Mouse (Mus musculus): ENCODE measurements at regions not wholly inside any gene's neighbourhood (a gene's known extent, or its start where the extent isn't known, plus 50 kb on each side); places are given as distances from the start of the nearest gene placed in this dataset.

DNA sequence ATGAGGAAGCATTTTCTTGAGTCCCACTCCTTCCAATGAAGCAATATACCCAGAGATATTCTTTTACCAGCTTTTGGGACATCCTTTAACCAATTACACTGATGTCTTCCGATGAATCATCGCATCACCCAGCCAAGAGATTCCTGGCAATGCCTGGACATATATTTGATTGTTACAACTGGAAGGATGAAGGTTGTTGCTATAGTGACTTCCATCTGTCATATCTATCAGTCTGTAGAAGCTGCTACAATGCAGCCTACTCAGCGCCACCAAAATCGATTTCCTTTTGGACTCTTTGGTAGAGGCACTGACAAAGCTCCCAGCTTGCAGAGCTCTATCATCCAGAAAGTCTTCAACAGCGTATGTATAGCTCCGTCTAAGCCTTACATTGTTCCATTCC, 661.0 kb upstream of the Sox9 start:
- TF ChIP-seq POLR2A (IDR thresholded peaks at IDR 0.05; ENCODE audit: extremely low read depth, insufficient read depth, low read length) (no peak), CTCF (IDR thresholded peaks at IDR 0.05; ENCODE audit: low read depth, low read length) (no peak)
- H3K79me2 ChIP-seq (ENCODE audit: control insufficient read depth, insufficient read depth, low read length): no peaks in the 10 kb centered on the region
- H3K27me3 ChIP-seq (ENCODE audit: control insufficient read depth, insufficient read depth, low read length): no peaks in the 10 kb centered on the region
- no peak overlapping the region for H3K4me3 ChIP-seq (ENCODE audit: insufficient read depth, low read depth, low read length)
- no peaks in the 10 kb centered on the region for H3K36me3 ChIP-seq (ENCODE audit: control insufficient read depth, insufficient read depth, low read length)
- H3K9ac ChIP-seq (ENCODE audit: low read depth, low read length): no peak overlapping the region
- H3K4me1 ChIP-seq (ENCODE audit: control insufficient read depth, insufficient read depth, low read length): no peaks in the 10 kb centered on the region
- DNase-seq (ENCODE audit: extremely low read depth, low read depth, low spot score): no peak
- WGBS: 89% methylated on average over 6 of the region's 6 CpGs
- H3K27ac ChIP-seq (replicated peaks; ENCODE audit: insufficient read depth, low read depth, low read length): no peak overlapping the region

DNA sequence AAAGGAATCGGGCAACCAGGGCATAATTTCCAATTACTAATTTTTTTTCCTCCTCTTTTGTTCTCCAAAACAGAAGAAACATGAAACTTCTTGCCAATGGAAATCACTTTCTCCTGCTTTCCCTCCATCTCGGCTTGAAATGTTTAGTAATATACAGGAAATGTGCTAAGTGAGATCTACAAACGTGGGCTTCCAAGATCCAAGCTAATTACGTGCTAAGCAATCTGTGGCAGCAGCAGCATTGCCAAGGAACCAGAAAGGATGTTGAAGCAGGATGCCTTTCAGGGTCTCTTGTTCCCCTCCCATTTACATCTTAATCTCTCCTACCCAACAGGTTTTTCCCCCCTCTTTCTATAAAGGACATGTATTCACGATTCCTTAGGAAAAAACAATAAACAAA, 660.2 kb upstream of the Sox9 start:
- TF ChIP-seq POLR2A (IDR thresholded peaks at IDR 0.05; ENCODE audit: extremely low read depth, insufficient read depth, low read length) (no peak), CTCF (IDR thresholded peaks at IDR 0.05; ENCODE audit: low read depth, low read length) (no peak)
- no peak overlapping the region for H3K9ac ChIP-seq (ENCODE audit: low read depth, low read length)
- no peak overlapping the region for H3K4me3 ChIP-seq (ENCODE audit: insufficient read depth, low read depth, low read length)
- no peaks in the 10 kb centered on the region for H3K36me3 ChIP-seq (ENCODE audit: control insufficient read depth, insufficient read depth, low read length)
- WGBS: 64% methylated on average over 5 of the region's 5 CpGs
- no peak overlapping the region for H3K27ac ChIP-seq (replicated peaks; ENCODE audit: insufficient read depth, low read depth, low read length)
- H3K4me1 ChIP-seq (ENCODE audit: control insufficient read depth, insufficient read depth, low read length): no peaks in the 10 kb centered on the region
- DNase-seq (ENCODE audit: extremely low read depth, low read depth, low spot score): no peak
- no peaks in the 10 kb centered on the region for H3K79me2 ChIP-seq (ENCODE audit: control insufficient read depth, insufficient read depth, low read length)
- no peaks in the 10 kb centered on the region for H3K27me3 ChIP-seq (ENCODE audit: control insufficient read depth, insufficient read depth, low read length)

DNA sequence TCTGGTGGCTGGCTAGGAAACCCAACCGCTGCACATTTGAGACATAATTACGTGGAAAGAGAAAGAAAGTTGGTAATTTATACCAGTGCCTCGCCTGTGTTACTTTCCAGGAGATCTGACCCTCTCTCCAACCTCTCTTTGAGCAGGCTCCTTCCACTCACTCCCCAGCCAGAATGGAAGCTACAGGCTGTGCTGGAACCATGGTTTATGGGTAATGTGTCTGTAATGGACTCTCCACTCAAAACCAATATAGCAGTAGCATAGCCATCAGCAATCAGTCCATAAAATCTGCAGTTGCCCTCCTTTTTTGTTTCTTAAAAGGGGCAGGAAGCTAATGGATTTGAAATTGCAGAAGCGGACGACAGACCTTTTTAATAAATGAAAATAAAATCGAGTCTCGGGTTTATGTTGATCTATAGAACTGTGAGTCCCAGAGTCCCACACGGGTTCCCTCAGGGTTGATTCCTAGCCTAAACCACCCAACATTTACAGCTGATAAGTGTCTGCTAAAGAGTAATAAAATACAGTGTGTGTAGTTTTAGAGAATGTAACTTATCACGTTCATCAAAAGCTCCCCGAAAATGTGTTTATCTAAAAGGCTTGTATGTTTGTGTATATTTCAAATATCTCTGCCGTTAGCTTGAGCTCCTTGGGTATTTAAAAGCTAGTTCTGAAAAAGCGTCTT, 656.6 kb upstream of the Sox9 start:
- TF ChIP-seq CTCF (IDR thresholded peaks at IDR 0.05; ENCODE audit: low read depth, low read length) (no peak), POLR2A (IDR thresholded peaks at IDR 0.05; ENCODE audit: extremely low read depth, insufficient read depth, low read length) (no peak)
- no peak for DNase-seq (ENCODE audit: extremely low read depth, low read depth, low spot score)
- Histone ChIP-seq H3K36me3 (ENCODE audit: control insufficient read depth, insufficient read depth, low read length) (no peaks in the 10 kb centered on the region), H3K27ac (replicated peaks; ENCODE audit: insufficient read depth, low read depth, low read length) (no peak overlapping the region), H3K79me2 (ENCODE audit: control insufficient read depth, insufficient read depth, low read length) (no peaks in the 10 kb centered on the region), H3K9ac (ENCODE audit: low read depth, low read length) (no peak overlapping the region), H3K4me1 (ENCODE audit: control insufficient read depth, insufficient read depth, low read length) (no peaks in the 10 kb centered on the region), H3K27me3 (ENCODE audit: control insufficient read depth, insufficient read depth, low read length) (no peaks in the 10 kb centered on the region), H3K4me3 (ENCODE audit: insufficient read depth, low read depth, low read length) (no peak overlapping the region)
- WGBS: 80% methylated on average over 12 of the region's 12 CpGs

DNA sequence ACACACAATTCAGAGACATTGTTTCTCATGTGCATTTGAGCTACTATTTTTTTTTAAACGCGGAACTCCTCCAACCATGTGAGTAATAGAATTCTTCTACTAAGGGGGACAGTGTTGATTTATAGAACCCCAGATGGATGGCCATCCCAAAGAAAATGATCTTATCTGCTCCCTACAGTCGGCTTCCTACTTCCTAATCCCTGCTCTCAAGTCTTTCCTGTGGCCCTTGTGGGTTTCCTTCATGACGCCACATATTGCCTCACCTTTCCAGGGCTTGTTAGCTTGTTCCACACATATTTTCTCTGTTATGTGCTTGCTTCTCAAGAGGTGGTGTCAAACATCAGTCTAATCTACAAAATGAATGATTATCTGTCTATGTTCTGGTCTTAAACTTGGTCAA, 651.9 kb upstream of the Sox9 start:
- Histone ChIP-seq H3K4me1 (ENCODE audit: control insufficient read depth, insufficient read depth, low read length) (no peaks in the 10 kb centered on the region), H3K27me3 (ENCODE audit: control insufficient read depth, insufficient read depth, low read length) (no peaks in the 10 kb centered on the region), H3K79me2 (ENCODE audit: control insufficient read depth, insufficient read depth, low read length) (no peaks in the 10 kb centered on the region), H3K27ac (replicated peaks; ENCODE audit: insufficient read depth, low read depth, low read length) (no peak overlapping the region), H3K9ac (ENCODE audit: low read depth, low read length) (no peak overlapping the region), H3K36me3 (ENCODE audit: control insufficient read depth, insufficient read depth, low read length) (no peaks in the 10 kb centered on the region), H3K4me3 (ENCODE audit: insufficient read depth, low read depth, low read length) (no peak overlapping the region)
- DNase-seq (ENCODE audit: extremely low read depth, low read depth, low spot score): no peak
- no peak for TF ChIP-seq CTCF (IDR thresholded peaks at IDR 0.05; ENCODE audit: low read depth, low read length)
- no peak for TF ChIP-seq POLR2A (IDR thresholded peaks at IDR 0.05; ENCODE audit: extremely low read depth, insufficient read depth, low read length)
- WGBS: 78% methylated on average over 4 of the region's 4 CpGs

DNA sequence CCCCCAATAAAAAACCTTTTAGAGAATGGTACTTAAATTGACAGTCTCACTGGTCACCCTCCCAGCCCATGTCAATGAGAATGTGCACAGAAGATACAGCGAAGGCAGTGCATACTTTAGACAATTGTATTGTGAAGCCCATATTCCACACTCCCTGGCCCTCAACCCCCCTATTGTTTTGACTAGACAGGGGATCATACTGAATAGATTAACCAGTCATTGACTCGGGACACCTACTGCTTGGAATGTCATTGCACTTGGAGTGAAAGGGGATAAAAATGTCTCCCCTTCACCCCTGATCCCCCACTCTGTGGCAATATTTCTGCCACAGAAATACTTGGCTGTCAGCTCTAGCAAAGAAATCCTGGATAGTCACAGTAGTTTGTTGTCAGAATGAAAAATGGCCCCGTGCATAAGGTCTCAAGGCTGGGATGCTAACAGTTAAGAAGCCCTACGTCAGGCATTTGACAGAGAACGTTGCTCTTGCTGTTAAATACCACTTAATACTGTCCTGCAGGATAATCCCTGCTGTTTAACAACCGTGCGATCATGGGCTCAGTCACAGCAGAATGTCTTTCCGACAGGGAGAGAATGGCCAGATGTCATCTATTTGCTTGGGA, 644.5 kb upstream of the Sox9 start:
- H3K36me3 ChIP-seq (ENCODE audit: control insufficient read depth, insufficient read depth, low read length): no peaks in the 10 kb centered on the region
- no peaks in the 10 kb centered on the region for H3K79me2 ChIP-seq (ENCODE audit: control insufficient read depth, insufficient read depth, low read length)
- no peak overlapping the region for H3K27ac ChIP-seq (replicated peaks; ENCODE audit: insufficient read depth, low read depth, low read length)
- no peaks in the 10 kb centered on the region for H3K4me1 ChIP-seq (ENCODE audit: control insufficient read depth, insufficient read depth, low read length)
- WGBS: 57% methylated on average over 8 of the region's 8 CpGs
- peaks cover 2% of the 10 kb centered on the region; the same call in 1 of the 2 replicates for H3K27me3 ChIP-seq (ENCODE audit: control insufficient read depth, insufficient read depth, low read length)
- no peak overlapping the region for H3K9ac ChIP-seq (ENCODE audit: low read depth, low read length)
- no peak overlapping the region for H3K4me3 ChIP-seq (ENCODE audit: insufficient read depth, low read depth, low read length)
- no peak for DNase-seq (ENCODE audit: extremely low read depth, low read depth, low spot score)
- TF ChIP-seq POLR2A (IDR thresholded peaks at IDR 0.05; ENCODE audit: extremely low read depth, insufficient read depth, low read length) (no peak), CTCF (IDR thresholded peaks at IDR 0.05; ENCODE audit: low read depth, low read length) (no peak)

DNA sequence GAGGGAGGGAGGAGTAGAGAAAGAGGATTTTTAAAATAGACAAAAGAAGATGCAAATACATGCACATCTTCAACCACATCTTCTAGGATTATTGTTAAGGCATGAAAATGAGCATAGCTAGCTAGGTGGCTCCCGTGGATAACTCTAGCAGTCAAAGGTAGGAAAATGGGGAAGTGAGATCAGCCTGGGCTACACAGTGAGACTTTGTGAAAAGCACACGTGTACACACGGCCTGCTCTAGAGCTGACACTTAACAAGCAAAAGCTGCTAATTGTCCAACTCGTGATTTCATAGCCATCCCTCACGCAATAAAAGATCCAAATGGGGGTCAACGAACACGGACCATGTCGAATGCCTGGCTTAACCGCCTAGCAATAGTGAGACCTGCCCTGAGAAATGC, 642.0 kb upstream of the Sox9 start:
- Histone ChIP-seq H3K4me3 (ENCODE audit: insufficient read depth, low read depth, low read length) (no peak overlapping the region), H3K36me3 (ENCODE audit: control insufficient read depth, insufficient read depth, low read length) (no peaks in the 10 kb centered on the region), H3K4me1 (ENCODE audit: control insufficient read depth, insufficient read depth, low read length) (no peaks in the 10 kb centered on the region), H3K27ac (replicated peaks; ENCODE audit: insufficient read depth, low read depth, low read length) (no peak overlapping the region), H3K27me3 (ENCODE audit: control insufficient read depth, insufficient read depth, low read length) (peaks cover 2% of the 10 kb centered on the region; the same call in 1 of the 2 replicates), H3K79me2 (ENCODE audit: control insufficient read depth, insufficient read depth, low read length) (no peaks in the 10 kb centered on the region), H3K9ac (ENCODE audit: low read depth, low read length) (no peak overlapping the region)
- no peak for DNase-seq (ENCODE audit: extremely low read depth, low read depth, low spot score)
- WGBS: 84% methylated on average over 9 of the region's 9 CpGs
- TF ChIP-seq CTCF (IDR thresholded peaks at IDR 0.05; ENCODE audit: low read depth, low read length) (no peak), POLR2A (IDR thresholded peaks at IDR 0.05; ENCODE audit: extremely low read depth, insufficient read depth, low read length) (no peak)
